Mouse (Mus musculus): ENCODE results near the gene Rgl1. TPM values are rescaled to one million over a fixed set of nuclear protein-coding genes. Genes with fewer than 3 reads are reported as not detected.

Rgl1 gene
- polyA plus RNA-seq, 1 experiment from 2014 or later: 45.4 TPM

DNA sequence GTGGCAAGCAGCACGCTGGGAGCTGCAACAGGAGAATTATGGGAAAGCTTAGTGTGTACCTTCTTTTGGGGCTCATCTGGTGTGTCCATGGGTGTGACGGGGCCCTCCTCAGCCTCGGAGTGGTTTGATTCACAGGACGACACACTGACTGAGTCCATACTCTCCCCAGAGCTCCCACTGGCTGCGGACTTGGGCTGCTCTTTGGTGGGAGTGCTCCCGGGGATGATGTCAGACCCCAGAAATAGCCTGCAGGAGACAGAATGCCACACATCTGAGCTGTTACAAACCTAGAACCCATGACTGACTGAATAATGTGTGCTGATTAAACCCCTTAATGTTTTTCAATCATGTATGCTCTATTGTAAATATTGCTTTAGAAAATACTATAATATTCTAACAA lies 237.9 kb downstream of the Rgl1 start:
- Histone ChIP-seq H3K9ac (ENCODE audit: low read depth, low read length) (no peak overlapping the region), H3K27ac (ENCODE audit: low read length) (no peak overlapping the region), H3K36me3 (ENCODE audit: control insufficient read depth, insufficient read depth, low read length) (peaks cover 16% of the 10 kb centered on the region), H3K27me3 (replicated peaks; ENCODE audit: control insufficient read depth, insufficient read depth, low read length) (no peaks in the 10 kb centered on the region), H3K4me3 (ENCODE audit: low read length) (no peak overlapping the region), H3K4me1 (ENCODE audit: control insufficient read depth, insufficient read depth, low read length) (peaks cover 8% of the 10 kb centered on the region; the same call in 1 of the 2 replicates), H3K4me2 (ENCODE audit: low read depth, low read length) (no peak overlapping the region), H3K9me3 (ENCODE audit: control insufficient read depth, low read length) (no peaks in the 10 kb centered on the region)
- WGBS: 75% methylated on average over 6 of the region's 6 CpGs
- ATAC-seq: no peak

GRCm38 (mm10) chr1:152526154-152526553 lies 240.0 kb downstream of the Rgl1 start:
- no peak overlapping the region for H3K4me2 ChIP-seq (ENCODE audit: low read depth, low read length)
- H3K27ac ChIP-seq (ENCODE audit: low read length): no peak overlapping the region
- H3K4me1 ChIP-seq (ENCODE audit: control insufficient read depth, insufficient read depth, low read length): peaks cover 8% of the 10 kb centered on the region; the same call in 1 of the 2 replicates
- H3K9me3 ChIP-seq (ENCODE audit: control insufficient read depth, low read length): no peaks in the 10 kb centered on the region
- WGBS: 83% methylated on average over 9 of the region's 9 CpGs
- H3K36me3 ChIP-seq (ENCODE audit: control insufficient read depth, insufficient read depth, low read length): peaks cover 20% of the 10 kb centered on the region
- ATAC-seq: no peak
- H3K27me3 ChIP-seq (replicated peaks; ENCODE audit: control insufficient read depth, insufficient read depth, low read length): no peaks in the 10 kb centered on the region
- H3K9ac ChIP-seq (ENCODE audit: low read depth, low read length): no peak overlapping the region
- H3K4me3 ChIP-seq (ENCODE audit: low read length): no peak overlapping the region

GRCm38 (mm10) chr1:152524987-152525648 lies 241.0 kb downstream of the Rgl1 start:
- peak overlapping the region; percentile 23; the same call in 1 of the 2 replicates for H3K27ac ChIP-seq (ENCODE audit: low read length)
- peak; percentile 63 for ATAC-seq
- H3K36me3 ChIP-seq (ENCODE audit: control insufficient read depth, insufficient read depth, low read length): peaks cover 23% of the 10 kb centered on the region

DNA sequence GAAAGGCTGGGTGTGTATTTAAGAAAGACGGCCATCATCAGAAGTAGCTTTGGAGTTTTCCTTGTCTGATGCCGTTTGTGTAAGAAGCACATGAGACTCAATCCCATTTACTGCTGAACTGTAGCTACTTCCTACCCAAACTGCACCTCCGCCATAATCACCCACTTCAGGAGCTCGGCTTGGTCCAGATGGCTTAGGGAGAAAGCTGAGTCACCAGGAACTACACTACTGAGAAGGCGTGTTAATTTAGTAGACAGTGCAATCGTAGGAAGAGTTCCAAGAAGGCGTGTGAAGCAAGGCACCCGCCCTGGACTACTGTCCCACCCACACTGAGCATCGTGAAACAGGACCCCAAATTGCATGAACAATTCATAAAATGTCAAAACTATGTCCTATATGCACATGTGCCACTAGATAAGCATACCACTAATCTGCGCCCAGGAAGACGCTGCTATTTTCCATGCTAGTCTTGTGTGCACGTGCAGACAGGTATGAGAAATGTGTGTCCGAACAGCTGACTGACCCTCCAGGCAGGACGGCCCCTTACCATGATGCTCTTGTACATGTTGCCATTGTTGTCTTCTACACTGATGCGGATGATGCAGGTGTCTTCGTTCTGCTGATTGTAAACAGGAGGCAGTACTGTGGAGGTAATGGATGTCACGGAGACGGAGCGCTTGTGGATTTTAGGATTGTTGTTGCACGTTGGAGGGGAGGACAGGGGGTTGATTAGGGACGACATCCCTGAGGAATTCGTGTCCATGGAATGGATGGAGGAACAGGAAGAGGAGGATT lies 241.9 kb downstream of the Rgl1 start:
- WGBS: 78% methylated on average over 22 of the region's 22 CpGs
- no peak for ATAC-seq
- Histone ChIP-seq H3K4me1 (ENCODE audit: control insufficient read depth, insufficient read depth, low read length) (peaks cover 8% of the 10 kb centered on the region; the same call in 1 of the 2 replicates), H3K9me3 (ENCODE audit: control insufficient read depth, low read length) (no peaks in the 10 kb centered on the region), H3K4me2 (ENCODE audit: low read depth, low read length) (no peak overlapping the region), H3K36me3 (ENCODE audit: control insufficient read depth, insufficient read depth, low read length) (peaks cover 25% of the 10 kb centered on the region), H3K4me3 (ENCODE audit: low read length) (no peak overlapping the region), H3K27me3 (replicated peaks; ENCODE audit: control insufficient read depth, insufficient read depth, low read length) (no peaks in the 10 kb centered on the region), H3K27ac (ENCODE audit: low read length) (no peak overlapping the region), H3K9ac (ENCODE audit: low read depth, low read length) (no peak overlapping the region)

More at GRCm38 (mm10) chr1:152524987-152525648, 241.0 kb downstream of the Rgl1 start:
- Histone ChIP-seq H3K4me2 (ENCODE audit: low read depth, low read length) (no peak overlapping the region), H3K9me3 (ENCODE audit: control insufficient read depth, low read length) (no peaks in the 10 kb centered on the region), H3K4me3 (ENCODE audit: low read length) (no peak overlapping the region), H3K27me3 (replicated peaks; ENCODE audit: control insufficient read depth, insufficient read depth, low read length) (no peaks in the 10 kb centered on the region), H3K4me1 (ENCODE audit: control insufficient read depth, insufficient read depth, low read length) (peaks cover 8% of the 10 kb centered on the region; the same call in 1 of the 2 replicates), H3K9ac (ENCODE audit: low read depth, low read length) (no peak overlapping the region)
- WGBS: 15% methylated on average over 6 of the region's 6 CpGs

GRCm38 (mm10) chr1:152523292-152523691 lies 242.9 kb downstream of the Rgl1 start:
- WGBS: 57% methylated on average over 11 of the region's 11 CpGs
- Histone ChIP-seq H3K36me3 (ENCODE audit: control insufficient read depth, insufficient read depth, low read length) (peaks cover 25% of the 10 kb centered on the region), H3K9me3 (ENCODE audit: control insufficient read depth, low read length) (no peaks in the 10 kb centered on the region)

DNA sequence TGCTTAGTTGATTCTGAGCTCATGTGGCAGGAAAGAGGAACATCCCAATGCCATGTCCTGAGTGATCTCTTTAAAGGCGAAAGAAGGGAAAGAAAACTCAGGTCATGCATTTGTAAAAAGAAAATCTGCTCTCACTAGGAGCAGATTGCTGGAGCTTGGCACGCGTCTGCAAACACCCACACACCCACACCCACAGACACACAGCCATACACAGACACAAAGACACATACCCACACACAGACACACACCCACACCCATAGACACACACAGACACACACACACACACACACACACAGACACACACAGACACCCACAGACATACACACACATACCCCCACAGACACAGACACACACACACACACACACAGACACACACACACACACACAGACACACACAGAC lies 243.9 kb downstream of the Rgl1 start:
- peaks cover 21% of the 10 kb centered on the region for H3K36me3 ChIP-seq (ENCODE audit: control insufficient read depth, insufficient read depth, low read length)
- H3K27me3 ChIP-seq (replicated peaks; ENCODE audit: control insufficient read depth, insufficient read depth, low read length): no peaks in the 10 kb centered on the region
- peaks cover 6% of the 10 kb centered on the region; the same call in 1 of the 2 replicates for H3K4me1 ChIP-seq (ENCODE audit: control insufficient read depth, insufficient read depth, low read length)
- no peak overlapping the region for H3K4me2 ChIP-seq (ENCODE audit: low read depth, low read length)
- no peak overlapping the region for H3K9ac ChIP-seq (ENCODE audit: low read depth, low read length)
- H3K4me3 ChIP-seq (ENCODE audit: low read length): no peak overlapping the region
- ATAC-seq: no peak
- no peaks in the 10 kb centered on the region for H3K9me3 ChIP-seq (ENCODE audit: control insufficient read depth, low read length)
- no peak overlapping the region for H3K27ac ChIP-seq (ENCODE audit: low read length)
- WGBS: 91% methylated on average over 3 of the region's 3 CpGs

More at GRCm38 (mm10) chr1:152523292-152523691, 242.9 kb downstream of the Rgl1 start:
- Histone ChIP-seq H3K4me2 (ENCODE audit: low read depth, low read length) (no peak overlapping the region), H3K4me1 (ENCODE audit: control insufficient read depth, insufficient read depth, low read length) (peaks cover 8% of the 10 kb centered on the region; the same call in 1 of the 2 replicates), H3K9ac (ENCODE audit: low read depth, low read length) (no peak overlapping the region), H3K4me3 (ENCODE audit: low read length) (no peak overlapping the region), H3K27ac (ENCODE audit: low read length) (no peak overlapping the region), H3K27me3 (replicated peaks; ENCODE audit: control insufficient read depth, insufficient read depth, low read length) (no peaks in the 10 kb centered on the region)
- no peak for ATAC-seq

- Histone ChIP-seq H3K27ac (ENCODE audit: low read length) (no peak overlapping the region), H3K9ac (ENCODE audit: low read depth, low read length) (no peak overlapping the region), H3K9me3 (ENCODE audit: control insufficient read depth, low read length) (no peaks in the 10 kb centered on the region), H3K4me3 (ENCODE audit: low read length) (no peak overlapping the region), H3K36me3 (ENCODE audit: control insufficient read depth, insufficient read depth, low read length) (peaks cover 17% of the 10 kb centered on the region), H3K4me1 (ENCODE audit: control insufficient read depth, insufficient read depth, low read length) (peaks cover 6% of the 10 kb centered on the region; the same call in 1 of the 2 replicates), H3K4me2 (ENCODE audit: low read depth, low read length) (no peak overlapping the region), H3K27me3 (replicated peaks; ENCODE audit: control insufficient read depth, insufficient read depth, low read length) (no peaks in the 10 kb centered on the region)
- WGBS: 81% methylated on average over 16 of the region's 16 CpGs
- no peak for ATAC-seq
These were observed 245.2 kb downstream of the Rgl1 start for GRCm38 (mm10) chr1:152520798-152521575.

DNA sequence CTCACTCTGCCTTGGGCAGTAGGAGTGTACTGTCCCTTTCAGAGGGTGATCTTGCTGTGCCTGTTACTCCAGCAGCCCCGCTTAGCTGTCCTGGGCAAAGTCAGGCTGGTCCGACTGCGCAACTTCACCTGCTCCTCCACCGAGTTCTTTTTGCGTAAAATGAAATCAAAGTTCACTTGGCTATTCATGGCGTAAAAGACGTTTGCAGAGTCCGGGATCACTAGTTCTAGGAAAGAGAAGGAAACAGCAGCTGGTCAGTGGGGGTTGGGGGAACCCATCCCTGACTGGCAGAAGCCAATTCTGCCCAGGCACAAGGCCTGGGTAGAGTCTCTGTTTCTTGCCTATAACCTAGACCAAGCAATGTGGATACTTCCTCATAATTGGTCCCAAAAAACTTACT lies 247.2 kb downstream of the Rgl1 start:
- Histone ChIP-seq H3K9me3 (ENCODE audit: control insufficient read depth, low read length) (no peaks in the 10 kb centered on the region), H3K4me3 (ENCODE audit: low read length) (no peak overlapping the region), H3K36me3 (ENCODE audit: control insufficient read depth, insufficient read depth, low read length) (peaks cover 12% of the 10 kb centered on the region; the same call in 1 of the 2 replicates), H3K4me1 (ENCODE audit: control insufficient read depth, insufficient read depth, low read length) (no peaks in the 10 kb centered on the region), H3K27me3 (replicated peaks; ENCODE audit: control insufficient read depth, insufficient read depth, low read length) (no peaks in the 10 kb centered on the region), H3K27ac (ENCODE audit: low read length) (no peak overlapping the region), H3K4me2 (ENCODE audit: low read depth, low read length) (no peak overlapping the region), H3K9ac (ENCODE audit: low read depth, low read length) (no peak overlapping the region)
- ATAC-seq: no peak
- WGBS: 85% methylated on average over 8 of the region's 8 CpGs

- Histone ChIP-seq H3K27ac (ENCODE audit: low read length) (no peak overlapping the region), H3K4me2 (ENCODE audit: low read depth, low read length) (no peak overlapping the region)
- no peak for ATAC-seq
These were observed 249.0 kb downstream of the Rgl1 start for GRCm38 (mm10) chr1:152517057-152517570.

More at GRCm38 (mm10) chr1:152517057-152517570, 249.0 kb downstream of the Rgl1 start:
- Histone ChIP-seq H3K27me3 (replicated peaks; ENCODE audit: control insufficient read depth, insufficient read depth, low read length) (no peaks in the 10 kb centered on the region), H3K4me3 (ENCODE audit: low read length) (no peak overlapping the region), H3K36me3 (ENCODE audit: control insufficient read depth, insufficient read depth, low read length) (peaks cover 8% of the 10 kb centered on the region; the same call in 1 of the 2 replicates), H3K4me1 (ENCODE audit: control insufficient read depth, insufficient read depth, low read length) (no peaks in the 10 kb centered on the region), H3K9me3 (ENCODE audit: control insufficient read depth, low read length) (no peaks in the 10 kb centered on the region), H3K9ac (ENCODE audit: low read depth, low read length) (no peak overlapping the region)
- 60% methylated on average over 4 of the region's 4 CpGs for WGBS
